Mouse (Mus musculus) cerebellum, adult 9-10 months (tissue): ENCODE results near the gene Dhcr24.

Experiments
- DNase-seq: peaks from one replicate; pipeline ENCODE4 v3.0.0; 2022

The Dhcr24 gene

DNA sequence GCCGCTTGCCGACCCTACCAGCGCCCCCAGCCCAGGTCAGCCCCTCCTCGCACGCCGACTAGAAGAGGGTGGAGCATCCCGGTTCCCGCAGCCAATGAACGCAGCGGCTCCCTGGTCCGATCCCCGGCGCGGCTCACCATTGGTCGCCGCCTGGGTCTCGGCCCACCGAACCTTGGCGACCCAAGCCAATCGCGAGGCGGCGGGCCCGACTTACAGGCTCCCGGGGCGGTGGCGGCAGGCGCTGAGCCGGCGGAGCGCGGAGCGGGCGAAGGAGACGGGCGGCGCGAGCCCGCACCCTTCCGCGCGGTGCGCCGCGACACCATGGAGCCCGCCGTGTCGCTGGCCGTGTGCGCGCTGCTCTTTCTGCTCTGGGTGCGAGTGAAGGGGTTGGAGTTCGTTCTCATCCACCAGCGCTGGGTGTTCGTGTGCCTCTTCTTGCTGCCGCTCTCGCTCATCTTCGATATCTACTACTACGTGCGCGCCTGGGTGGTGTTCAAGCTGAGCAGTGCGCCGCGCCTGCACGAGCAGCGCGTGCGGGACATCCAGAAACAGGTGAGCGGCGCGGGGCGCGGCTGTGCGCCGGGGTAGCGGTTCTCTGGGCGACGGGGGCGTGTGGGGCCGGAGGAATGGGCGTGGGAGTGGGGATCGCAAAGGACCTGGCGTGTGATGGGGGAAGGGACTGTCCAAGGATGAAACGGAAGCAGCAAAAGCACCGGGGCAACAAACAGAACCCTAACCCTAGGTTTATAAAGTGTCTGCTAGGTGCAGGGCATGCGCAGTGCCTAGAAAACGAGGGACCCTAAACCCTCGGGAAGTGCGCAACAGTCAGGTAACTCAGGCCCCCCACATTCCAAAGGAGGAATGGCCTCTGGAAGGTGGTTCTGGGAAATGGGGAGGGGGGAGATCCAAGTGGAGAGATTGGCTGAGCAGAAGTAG, at the start of gene Dhcr24:
Gene Dhcr24, plus strand, starts transcription at position 193 of the 936 bp plus-strand sequence.
- DNase-seq, result peak; percentile 90

DNA sequence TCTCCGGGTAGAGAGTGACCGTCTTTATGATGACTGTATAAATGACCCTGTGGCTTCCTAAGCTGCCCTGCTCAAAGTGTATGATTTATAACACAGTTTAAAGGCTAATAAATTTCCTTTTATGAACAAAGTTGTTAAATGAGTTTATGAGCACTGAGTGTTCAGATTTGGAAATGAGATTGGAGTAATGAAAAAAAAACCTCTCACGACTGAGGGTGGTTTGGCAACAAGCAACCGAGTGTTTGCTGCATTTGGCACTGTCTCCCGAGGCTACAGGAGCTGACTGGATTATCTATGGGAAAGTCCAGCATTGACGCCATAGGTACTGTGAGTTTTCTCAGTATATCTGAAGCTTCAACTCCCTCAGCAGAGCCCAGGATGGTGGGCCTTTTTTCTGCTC, 46.2 kb upstream of the Dhcr24 start:
- no peak for DNase-seq

DNA sequence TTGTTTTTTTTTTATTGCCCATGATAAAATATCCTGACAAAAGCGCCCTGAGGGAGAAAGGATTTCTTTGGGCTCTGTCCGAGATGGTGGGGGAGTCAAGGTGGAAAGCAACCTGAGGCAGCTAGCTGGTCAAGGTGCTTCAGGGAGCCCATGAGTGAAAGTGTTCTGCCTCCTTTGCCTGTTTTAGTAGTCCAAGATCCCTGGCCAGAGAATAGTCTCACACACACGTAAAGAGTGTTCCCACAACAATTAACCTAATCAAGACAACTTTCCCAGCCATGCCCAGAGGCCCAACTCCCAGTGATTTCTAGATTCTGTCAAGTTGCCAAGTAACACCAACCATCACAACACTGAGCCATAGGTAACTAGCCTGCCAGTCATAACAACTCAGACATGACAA, 38.3 kb upstream of the Dhcr24 start:
- no peak for DNase-seq

- no peak for DNase-seq
Measured at GRCm38 (mm10) chr4:106524131-106524530, 36.7 kb upstream of the Dhcr24 start.

DNA sequence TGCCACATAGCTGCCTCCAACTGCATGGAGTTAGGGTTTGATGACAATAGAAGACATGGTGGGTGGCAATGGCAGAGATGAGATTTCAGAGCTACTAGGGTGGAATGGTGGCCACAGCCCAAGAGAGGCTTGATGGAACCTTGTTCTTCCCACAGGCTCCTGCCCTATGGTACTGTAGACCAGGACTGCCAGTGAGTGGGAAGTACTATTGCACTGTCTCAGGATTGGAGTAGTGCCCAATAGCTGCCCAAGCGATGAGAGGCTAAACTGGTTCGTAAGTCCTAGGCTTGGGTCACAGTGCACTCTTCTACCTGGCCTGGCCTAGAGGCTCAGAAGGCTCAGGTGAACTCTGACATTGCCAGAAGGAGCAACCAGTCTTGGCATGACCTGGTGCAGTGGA, 35.8 kb upstream of the Dhcr24 start:
- no peak for DNase-seq

- no peak for DNase-seq
Measured at GRCm38 (mm10) chr4:106527856-106528547, 32.8 kb upstream of the Dhcr24 start.

GRCm38 (mm10) chr4:106529375-106530112, 31.3 kb upstream of the Dhcr24 start:
- peak; percentile 90 for DNase-seq

GRCm38 (mm10) chr4:106530113-106530482, 30.7 kb upstream of the Dhcr24 start:
- DNase-seq, result no peak

DNA sequence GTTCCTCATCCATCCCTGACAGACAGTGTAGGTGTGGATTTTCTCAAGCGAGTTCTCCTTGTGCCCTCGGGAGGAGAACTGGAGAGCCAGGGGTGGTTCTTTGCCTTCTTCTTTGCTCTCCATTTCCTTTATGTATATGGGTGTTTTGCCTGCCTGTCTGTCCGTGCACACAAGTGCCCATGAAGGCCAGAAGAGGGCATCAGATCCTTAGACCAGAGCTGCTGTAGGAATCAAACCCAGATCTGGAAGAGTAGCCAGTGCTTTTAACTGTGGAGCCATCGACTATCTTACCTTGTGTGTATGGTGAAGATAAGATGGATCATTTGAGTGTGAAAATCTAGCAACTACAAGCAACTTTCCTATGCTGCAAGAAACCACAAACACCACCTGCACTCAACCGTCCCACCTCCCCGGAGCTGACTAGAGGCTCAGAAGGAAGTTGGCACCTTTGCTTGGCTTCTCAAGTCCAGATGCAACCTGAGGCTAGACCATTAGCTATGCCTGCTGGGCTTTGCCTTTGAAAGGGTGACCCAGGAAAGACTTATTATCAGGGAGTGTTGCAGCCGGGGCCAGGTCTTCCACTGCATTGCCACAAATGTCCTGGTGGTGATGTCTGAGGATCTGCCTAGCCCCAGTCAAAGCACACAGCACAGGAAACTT, 27.3 kb upstream of the Dhcr24 start:
- no peak for DNase-seq

- no peak for DNase-seq
Measured at GRCm38 (mm10) chr4:106534256-106534655, 26.6 kb upstream of the Dhcr24 start.

DNA sequence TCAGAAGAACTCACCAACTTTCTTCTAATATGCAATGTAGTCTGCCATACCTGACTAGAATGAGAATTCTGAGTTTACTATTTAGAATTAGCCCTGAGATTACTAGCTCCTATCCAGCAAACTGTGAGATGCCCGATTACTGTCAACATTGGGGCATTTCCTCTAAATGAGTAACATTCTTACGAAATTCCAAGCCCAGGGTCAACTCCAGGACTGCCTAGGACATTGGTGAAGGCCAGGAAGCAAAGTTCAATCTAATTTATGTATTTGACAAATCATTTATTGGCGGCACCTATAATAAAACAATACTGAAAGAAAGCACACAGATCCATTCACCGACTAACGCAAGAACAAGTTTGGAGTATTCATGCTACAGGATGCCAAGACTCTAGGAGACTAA, 21.1 kb upstream of the Dhcr24 start:
- no peak for DNase-seq

DNA sequence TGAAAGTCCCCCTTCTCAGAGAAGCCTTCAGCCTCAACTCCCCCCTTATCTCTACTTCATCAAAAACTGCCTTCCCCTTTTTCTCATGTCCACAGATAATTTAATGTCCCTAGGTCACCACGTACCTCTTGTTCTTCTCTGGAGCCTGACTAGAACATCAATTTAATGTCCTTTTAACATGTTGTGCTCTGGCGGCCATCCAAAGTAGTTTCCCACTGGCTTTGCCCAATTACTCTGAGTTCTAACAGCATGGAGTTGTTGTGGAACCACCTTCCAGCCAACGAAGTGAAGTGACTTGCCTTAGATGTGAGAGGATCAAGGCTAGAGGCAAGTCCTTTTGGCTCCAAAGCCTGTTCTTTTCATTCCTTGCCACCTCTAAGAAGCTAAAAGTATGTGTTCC, 19.3 kb upstream of the Dhcr24 start:
- no peak for DNase-seq

DNA sequence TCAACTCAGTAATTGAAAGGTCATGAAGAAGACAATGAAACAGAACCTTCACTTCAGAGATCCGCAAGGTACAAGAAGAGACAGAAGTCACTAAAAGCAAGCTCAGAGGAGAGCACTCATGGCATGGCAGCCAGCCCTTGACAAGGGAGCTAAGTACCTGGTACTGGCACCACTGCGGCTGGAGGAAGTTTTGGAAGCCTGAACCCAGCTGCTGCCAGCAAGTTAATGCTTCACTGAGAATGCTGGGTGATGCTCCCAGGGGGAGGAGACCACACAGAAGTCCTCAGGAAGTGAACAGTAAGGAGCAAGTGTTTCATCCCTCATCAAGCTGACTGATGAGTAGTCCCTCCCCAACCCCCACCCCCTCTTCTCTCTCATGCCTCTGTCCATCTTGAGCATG, 18.6 kb upstream of the Dhcr24 start:
- no peak for DNase-seq

DNA sequence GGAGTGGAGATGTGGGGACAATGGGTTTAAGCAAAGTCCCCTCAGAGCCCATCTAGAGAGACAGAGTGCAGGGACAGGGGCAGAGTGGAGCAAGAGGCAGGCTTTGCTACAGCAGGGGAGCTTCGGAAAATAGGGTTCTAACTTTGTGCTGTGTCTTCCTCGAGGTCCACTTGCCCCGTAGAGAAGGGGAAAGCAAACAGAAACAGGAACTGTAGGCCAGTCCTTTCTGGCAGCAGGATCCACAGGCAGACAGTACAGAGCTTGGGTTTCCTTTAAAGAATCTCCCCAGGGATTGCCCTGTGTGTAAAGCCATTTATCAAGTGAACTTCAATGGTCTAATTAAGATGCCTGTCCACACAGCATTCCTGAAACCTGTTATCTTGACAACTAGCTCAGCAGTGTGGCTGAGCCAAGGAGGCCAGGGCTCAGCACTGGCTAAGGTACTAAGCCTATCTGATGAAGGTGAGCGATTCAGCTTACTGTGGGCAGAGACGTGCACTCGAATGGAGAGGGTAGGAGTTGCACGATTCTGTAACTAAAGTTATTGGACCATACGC, 14.9 kb upstream of the Dhcr24 start:
- DNase-seq, result no peak

DNA sequence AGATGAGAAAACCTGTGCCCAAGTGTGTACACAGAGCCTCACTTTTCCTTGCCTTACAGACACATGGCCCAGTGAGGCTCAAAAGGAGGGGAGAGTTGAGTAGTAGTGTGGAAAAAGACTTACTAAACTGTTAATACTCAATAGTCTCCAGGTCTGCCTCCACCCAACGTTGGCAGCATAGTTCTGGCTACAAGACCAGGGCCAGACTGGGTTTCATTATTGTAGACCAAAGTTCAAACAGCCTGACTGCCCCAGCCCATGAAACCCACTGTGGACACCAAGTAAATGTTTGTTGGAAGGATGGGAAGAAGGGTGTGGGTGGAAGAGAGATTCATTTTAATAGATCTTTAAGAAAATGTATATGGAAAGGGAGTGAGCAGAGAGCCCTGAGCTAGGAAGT, 13.9 kb upstream of the Dhcr24 start:
- DNase-seq, result no peak

- DNase-seq, result no peak
Measured at GRCm38 (mm10) chr4:106548113-106548512, 12.7 kb upstream of the Dhcr24 start.

DNA sequence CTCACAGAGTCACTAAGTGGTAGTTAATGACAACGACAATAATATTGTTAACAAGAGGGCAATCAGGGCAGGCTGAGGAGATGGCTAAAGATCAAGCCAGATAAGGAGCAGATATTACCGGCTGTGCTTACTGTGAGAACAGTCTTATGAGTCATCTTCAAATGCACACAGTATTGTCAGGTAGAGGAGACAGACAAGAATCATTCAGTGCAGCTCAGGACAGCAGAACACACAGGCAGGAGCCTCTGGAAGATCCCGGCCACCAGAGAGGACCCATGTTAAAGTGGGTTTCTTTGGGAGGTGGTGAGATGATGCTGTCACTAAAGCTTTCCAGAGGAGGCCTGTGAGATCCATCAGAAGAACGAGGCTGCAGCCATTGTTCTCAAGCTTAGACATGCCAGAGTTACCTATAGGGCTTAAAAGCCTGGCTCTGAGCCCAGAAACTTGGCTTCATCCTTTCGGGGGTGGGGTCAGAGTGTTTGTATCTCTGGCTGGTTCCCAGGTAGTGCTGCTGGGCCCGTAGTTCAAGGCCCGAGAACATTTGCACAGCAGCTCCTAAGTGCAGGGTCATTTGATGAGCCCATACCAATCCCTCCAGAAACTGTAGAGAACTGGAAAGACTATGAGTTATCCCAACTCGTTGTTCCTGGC, 10.2 kb upstream of the Dhcr24 start:
- no peak for DNase-seq

GRCm38 (mm10) chr4:106557262-106557661, 3.6 kb upstream of the Dhcr24 start:
- no peak for DNase-seq

DNA sequence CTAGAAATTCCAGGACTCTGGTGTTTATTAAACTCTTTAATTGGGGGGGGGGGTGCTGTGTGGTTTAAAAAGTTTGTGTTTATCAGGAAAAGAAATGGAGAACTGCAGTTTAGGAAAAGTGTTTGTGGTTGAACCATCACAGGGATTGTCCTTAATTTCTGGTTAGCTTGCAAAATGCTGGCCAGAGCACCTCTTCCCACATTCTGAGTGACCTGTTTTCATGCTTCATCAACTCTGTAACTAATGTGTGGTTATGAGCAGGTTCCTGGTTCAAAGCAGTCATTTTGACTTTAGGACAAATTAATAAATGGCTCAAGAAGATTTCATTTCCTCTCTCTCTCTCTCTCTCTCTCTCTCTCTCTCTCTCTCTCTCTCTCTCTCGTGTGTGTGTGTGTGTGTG, 2.9 kb upstream of the Dhcr24 start:
- DNase-seq, result no peak

DNA sequence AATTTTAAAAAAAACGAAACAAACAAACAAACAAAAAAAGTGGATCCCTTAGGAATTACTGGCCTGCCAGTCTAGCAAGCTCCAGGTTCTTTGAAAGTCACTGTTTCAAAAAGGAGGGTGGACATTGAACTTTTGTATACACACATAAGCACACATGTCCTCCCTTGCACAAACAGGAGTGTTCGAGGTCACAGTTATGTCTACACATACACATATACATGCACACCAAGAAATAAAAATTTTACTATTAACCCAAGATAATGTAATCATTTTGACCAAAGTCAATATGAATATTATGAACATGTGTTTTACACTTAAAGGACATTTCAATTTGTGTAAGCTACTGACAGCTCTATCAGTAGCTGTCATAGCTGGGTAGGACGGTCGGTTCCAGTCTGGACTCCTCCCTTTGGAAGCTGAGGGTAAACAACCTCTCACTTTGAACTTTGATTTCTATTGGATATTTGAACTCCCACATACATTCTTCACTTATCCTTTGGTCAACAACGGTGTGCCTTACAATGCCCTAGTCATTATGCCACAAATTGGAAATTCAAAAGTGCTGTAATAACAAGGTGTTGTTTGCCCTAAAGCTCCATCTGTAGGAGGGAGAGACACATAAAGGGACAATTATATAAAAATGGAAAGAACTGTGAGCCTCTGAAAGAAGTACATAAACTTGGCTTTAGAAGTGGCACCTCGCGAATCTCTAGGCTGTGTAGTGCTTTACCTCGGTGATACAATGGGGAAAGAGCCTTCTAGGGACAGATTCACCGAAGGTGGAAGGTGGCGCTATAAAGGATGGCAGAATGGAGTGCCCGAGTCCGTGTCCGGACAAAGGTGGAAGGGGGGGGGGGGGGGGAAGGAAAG, 1.3 kb upstream of the Dhcr24 start:
- DNase-seq, result peak; percentile 59

- no peak for DNase-seq
Measured at GRCm38 (mm10) chr4:106560213-106560845, 509 bp upstream of the Dhcr24 start.
